Mouse (Mus musculus) liver, adult 2 months (tissue): Measurements from ENCODE around the gene Rab5c.

Source experiments
- CTCF ChIP-seq: fragments of 200-500 bp; IDR thresholded peaks from 2 replicates; pipeline ENCODE4 v1.5.1; 2011; ENCODE audit warnings: low read depth, low read length, control low read depth
- POLR2A ChIP-seq: fragments of 200-500 bp; IDR thresholded peaks from 2 replicates; pipeline ENCODE4 v1.6.1; 2011; ENCODE audit warnings: low read length, control low read depth; ENCODE audit not compliant: insufficient read depth; ENCODE audit errors: extremely low read depth

DNA sequence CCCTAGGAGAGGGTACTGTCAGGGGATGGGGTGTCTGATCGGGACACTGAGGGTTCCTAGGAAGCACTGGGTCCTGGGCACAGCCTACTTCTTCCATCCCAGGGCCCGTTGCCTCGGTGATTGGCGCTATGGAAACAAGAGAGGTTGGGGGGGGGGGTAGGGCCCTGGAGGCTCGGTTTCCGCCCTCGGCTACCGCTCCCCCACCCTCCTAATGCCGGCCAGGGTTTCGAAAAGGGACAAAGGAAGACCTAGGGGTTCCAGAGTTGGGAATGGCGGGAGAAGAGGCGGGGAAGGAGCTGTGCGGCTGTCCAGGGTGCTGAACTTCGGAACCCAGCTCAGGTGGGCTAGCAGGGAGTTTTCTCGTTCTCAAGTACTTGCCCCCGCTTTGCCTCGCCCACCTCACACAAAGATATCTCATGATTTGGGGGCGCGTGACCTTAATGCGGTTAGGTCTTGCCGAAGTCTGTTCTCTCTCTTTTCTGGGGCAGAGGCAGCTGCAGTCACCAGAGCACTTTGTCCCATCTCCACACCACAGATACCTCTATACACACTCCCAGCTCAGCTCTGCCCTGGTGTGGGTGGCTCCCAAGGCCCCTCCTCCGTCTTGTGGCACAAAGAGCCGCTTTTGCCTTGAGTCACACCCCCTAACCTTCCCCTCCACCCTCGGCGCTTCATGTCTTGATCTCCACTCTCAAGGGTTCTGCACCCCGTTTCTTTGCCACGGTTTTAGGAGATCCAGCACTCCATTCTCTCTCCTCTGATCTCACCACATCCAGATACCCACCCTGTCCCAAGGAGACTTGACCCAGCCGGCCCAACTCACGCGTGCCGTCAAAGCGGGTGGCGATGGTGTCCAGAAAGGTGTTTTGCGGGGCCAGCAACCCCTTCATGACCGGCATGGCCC, 20.9 kb upstream of the Rab5c start:
- TF ChIP-seq CTCF (no peak), POLR2A (no peak)
